ENCODE assay signal across 22 mouse cellular contexts in the genomic region with DNA sequence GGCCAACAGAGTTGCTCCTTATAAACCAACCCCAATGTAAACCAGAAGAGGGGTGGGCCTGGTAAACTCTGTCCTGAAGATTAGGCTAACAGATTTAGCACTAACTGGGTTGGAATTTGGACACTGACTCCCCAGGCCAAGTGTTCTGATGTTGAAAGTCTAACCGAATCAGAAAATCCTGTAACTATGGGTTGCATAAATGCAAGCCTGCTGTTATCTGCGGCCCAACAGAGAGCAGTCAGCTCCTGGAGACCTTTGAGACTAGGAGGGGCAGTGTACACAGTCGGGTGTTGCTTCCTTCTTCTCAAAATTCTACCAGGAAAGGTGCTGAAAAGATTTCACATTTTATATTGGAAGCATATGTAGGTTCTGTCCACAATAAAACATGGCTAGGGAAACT. TPM values are rescaled to one million over a fixed set of nuclear protein-coding genes. Genes with fewer than 3 reads are reported as not detected.
DNase-seq lines count a peak whose midpoint lies in the region; ATAC-seq and TF ChIP-seq lines count a peak whose summit lies in the region.
"Had no signal": no experiment of that assay in that cellular context is flagged by ENCODE, and none has a peak within 500 bp of the region (broad histone marks: within the 10 kb centered on the region; RNA-seq: fewer than 3 reads in every experiment).

No protein-coding gene starts in this region.

- H3K4me2 ChIP-seq in kidney, postnatal 0 days (ENCODE audit: low read length), result no peak overlapping the region
- H3K4me2 ChIP-seq: embryonic facial prominence, embryonic 15.5 days; forebrain, embryonic 12.5 days; hindbrain, embryonic 13.5 days; neural tube, embryonic 15.5 days had no signal

- no peak overlapping the region for H3K4me3 ChIP-seq in heart, adult 2 months
- H3K4me3 ChIP-seq in ES-Bruce4 (ENCODE audit: low read depth, low read length), result no peak overlapping the region
- H3K4me3 ChIP-seq in kidney, postnatal 0 days (replicated peaks; ENCODE audit: low read depth, low read length), result no peak overlapping the region
- H3K4me3 ChIP-seq in small intestine, adult 2 months (ENCODE audit: low read depth, low read length), result no peak overlapping the region
- H3K4me3 ChIP-seq: embryonic facial prominence, embryonic 15.5 days; forebrain, embryonic 12.5 days; hindbrain, embryonic 13.5 days; limb, embryonic 10.5 days; midbrain, embryonic 10.5 days; neural tube, embryonic 15.5 days had no signal

- no peaks in the 10 kb centered on the region for H3K79me2 ChIP-seq in heart, adult 2 months (replicated peaks; ENCODE audit: control insufficient read depth, insufficient read depth, low read length)

- 71% methylated on average over 3 of the region's 3 CpGs for WGBS in heart, adult 2 months
- 83% methylated on average over 3 of the region's 3 CpGs for WGBS in kidney, postnatal 0 days
- WGBS in small intestine, adult 2 months, result 28% methylated on average over 3 of the region's 3 CpGs

- no peaks in the 10 kb centered on the region for H3K9me3 ChIP-seq in ES-Bruce4 (replicated peaks; ENCODE audit: control insufficient read depth, insufficient read depth, low read length, poor library complexity, severe bottlenecking)
- no peaks in the 10 kb centered on the region for H3K9me3 ChIP-seq in kidney, postnatal 0 days (replicated peaks; ENCODE audit: low read length)
- H3K9me3 ChIP-seq: embryonic facial prominence, embryonic 15.5 days; forebrain, embryonic 12.5 days; hindbrain, embryonic 13.5 days; limb, embryonic 10.5 days; midbrain, embryonic 10.5 days; neural tube, embryonic 15.5 days had no signal

- H3K9ac ChIP-seq in heart, adult 2 months (ENCODE audit: low read depth, low read length), result no peak overlapping the region
- no peak overlapping the region for H3K9ac ChIP-seq in ES-Bruce4 (ENCODE audit: low read depth, poor library complexity, severe bottlenecking)
- no peak overlapping the region for H3K9ac ChIP-seq in kidney, postnatal 0 days (ENCODE audit: low read depth, low read length)
- H3K9ac ChIP-seq: embryonic facial prominence, embryonic 15.5 days; forebrain, embryonic 12.5 days; hindbrain, embryonic 13.5 days; neural tube, embryonic 15.5 days had no signal

- no peak for ATAC-seq in kidney, postnatal 0 days (replicated peaks; ENCODE audit: low FRiP score, low read depth)

- no peaks in the 10 kb centered on the region for H3K36me3 ChIP-seq in heart, adult 2 months (ENCODE audit: control insufficient read depth, insufficient read depth, low read length)
- 0 out of 2 replicates have a peak, but pooled peaks cover 5% of the 10 kb centered on the region for H3K36me3 ChIP-seq in ES-Bruce4 (ENCODE audit: control insufficient read depth, insufficient read depth, low read length, poor library complexity, severe bottlenecking)
- no peaks in the 10 kb centered on the region for H3K36me3 ChIP-seq in kidney, postnatal 0 days (ENCODE audit: insufficient read depth, low read length)
- H3K36me3 ChIP-seq in small intestine, adult 2 months (ENCODE audit: control insufficient read depth, insufficient read depth, low read length), result peaks cover 50% of the 10 kb centered on the region
- H3K36me3 ChIP-seq: embryonic facial prominence, embryonic 15.5 days; forebrain, embryonic 12.5 days; hindbrain, embryonic 13.5 days; limb, embryonic 10.5 days; midbrain, embryonic 10.5 days; neural tube, embryonic 15.5 days had no signal

- H3K27ac ChIP-seq in heart, adult 2 months, result no peak overlapping the region
- H3K27ac ChIP-seq in ES-Bruce4 (ENCODE audit: insufficient read depth, low read length), result peak overlapping the region; percentile 19; the same call in 1 of the 2 replicates
- 0 out of 2 replicates have a peak overlapping the region, but pooled peaks have one; percentile 55 for H3K27ac ChIP-seq in kidney, postnatal 0 days
- peak overlapping the region; percentile 99 for H3K27ac ChIP-seq in small intestine, adult 2 months (ENCODE audit: insufficient read depth, low read depth, low read length)
- H3K27ac ChIP-seq: embryonic facial prominence, embryonic 15.5 days; forebrain, embryonic 12.5 days; hindbrain, embryonic 13.5 days; limb, embryonic 10.5 days; midbrain, embryonic 10.5 days; neural tube, embryonic 15.5 days had no signal

- H3K4me1 ChIP-seq in heart, adult 2 months (ENCODE audit: control insufficient read depth, insufficient read depth, low read length), result no peaks in the 10 kb centered on the region
- H3K4me1 ChIP-seq in ES-Bruce4 (ENCODE audit: control insufficient read depth, insufficient read depth, low read length), result peaks cover 4% of the 10 kb centered on the region
- H3K4me1 ChIP-seq in kidney, postnatal 0 days (replicated peaks; ENCODE audit: insufficient read depth, low read length), result no peaks in the 10 kb centered on the region; the same call in 1 of the 2 replicates
- peaks cover 29% of the 10 kb centered on the region for H3K4me1 ChIP-seq in small intestine, adult 2 months (ENCODE audit: control insufficient read depth, insufficient read depth, insufficient read length, low read length)
- H3K4me1 ChIP-seq: embryonic facial prominence, embryonic 15.5 days; forebrain, embryonic 12.5 days; hindbrain, embryonic 13.5 days; limb, embryonic 10.5 days; midbrain, embryonic 10.5 days; neural tube, embryonic 15.5 days had no signal

- H3K27me3 ChIP-seq in heart, adult 2 months (ENCODE audit: control insufficient read depth, insufficient read depth, low read length), result no peaks in the 10 kb centered on the region
- H3K27me3 ChIP-seq in ES-Bruce4 (ENCODE audit: control insufficient read depth, insufficient read depth, low read length, poor library complexity, severe bottlenecking), result no peaks in the 10 kb centered on the region
- H3K27me3 ChIP-seq in kidney, postnatal 0 days (ENCODE audit: insufficient read depth, low read length), result no peaks in the 10 kb centered on the region
- H3K27me3 ChIP-seq in small intestine, adult 2 months (ENCODE audit: control insufficient read depth, insufficient read depth, low read length), result no peaks in the 10 kb centered on the region
- H3K27me3 ChIP-seq: embryonic facial prominence, embryonic 15.5 days; forebrain, embryonic 12.5 days; hindbrain, embryonic 13.5 days; neural tube, embryonic 15.5 days had no signal

- no peak for TF ChIP-seq EP300 in heart, adult 2 months (IDR thresholded peaks at IDR 0.05; ENCODE audit: insufficient read depth, low read depth, low read length)
- no peak for TF ChIP-seq EP300 in ES-Bruce4 (IDR thresholded peaks at IDR 0.05; ENCODE audit: insufficient read depth, low read depth, low read length)

- no peak for TF ChIP-seq POLR2A in heart, adult 2 months (IDR thresholded peaks at IDR 0.05; ENCODE audit: insufficient read depth, low read depth, low read length)
- no peak for TF ChIP-seq POLR2A in ES-Bruce4 (IDR thresholded peaks at IDR 0.05; ENCODE audit: insufficient read depth, low read length)
- TF ChIP-seq POLR2A in small intestine, adult 2 months (IDR thresholded peaks at IDR 0.05; ENCODE audit: low read depth, low read length), result no peak

- intact Hi-C loops in heart, adult 2 months (cut with DNase I), result no loop called here
- intact Hi-C loops in left cerebral cortex, postnatal 25 days (cut with DNase I), result no loop called here

- no peak for TF ChIP-seq CTCF in heart, adult 2 months (IDR thresholded peaks at IDR 0.05)
- TF ChIP-seq CTCF in ES-Bruce4 (IDR thresholded peaks at IDR 0.05; ENCODE audit: low read depth, low read length), result no peak
- no peak for TF ChIP-seq CTCF in kidney, postnatal 0 days (IDR thresholded peaks at IDR 0.05; ENCODE audit: low read depth)
- TF ChIP-seq CTCF in small intestine, adult 2 months (IDR thresholded peaks at IDR 0.05; ENCODE audit: extremely low read depth, insufficient read length, insufficient replicate concordance, low read depth, low read length), result no peak

- DNase-seq in heart, adult 11 months, result peak; percentile 29
- no peak for DNase-seq in heart, adult 2 months
- DNase-seq in kidney, postnatal 0 days (ENCODE audit: low spot score), result no peak
- DNase-seq in right cerebral cortex, postnatal 14 days, result no peak
- DNase-seq in left cerebral cortex, postnatal 25 days (ENCODE audit: low spot score in 2 of 2), result no peak
- DNase-seq in thymus, postnatal 36 days, result no peak
- DNase-seq: adrenal gland, postnatal 36 days; cerebellum, adult 9-11 months; heart, adult 18-20 months; heart, postnatal 10 days; lung, postnatal 10 days; spleen, adult 18-20 months; thymus, adult 18-20 months had no signal

RNA-seq across cellular contexts. Expression of a gene that starts 39.8 kb away (rescaled TPM):
- total RNA-seq in heart, adult 2 months (2021), result not detected
- polyA plus RNA-seq in heart, adult 2 months (2012; rRNA removed), result 0.09 and 0.27 TPM in 2 replicates
- polyA plus RNA-seq in ES-Bruce4 (2011; ENCODE audit: insufficient read depth, insufficient read length, low read depth, missing spikeins), result 0.67 and 2.3 TPM in 2 replicates
- 0.33 and 0.47 TPM in 2 replicates for polyA plus RNA-seq in kidney, postnatal 0 days (2015; fragmentation: Nextera tagmentation; extraction: Ambion mirVana)
- 4.7 and 10.9 TPM in 2 replicates for polyA plus RNA-seq in small intestine, adult 2 months (2012; rRNA removed)
- not detected for total RNA-seq in left cerebral cortex, postnatal 25 days (2021)
- total RNA-seq: heart, adult 18-20 months; heart, postnatal 10 days; layer of hippocampus, adult 18-20 months had no signal
- polyA plus RNA-seq: midbrain, embryonic 10.5 days; neural tube, embryonic 15.5 days had no signal
